Mouse (Mus musculus): ENCODE data around the gene 2210407C18Rik.

Gene 2210407C18Rik

GRCm38 (mm10) chr11:58602062-58602461, 13.8 kb downstream of the 2210407C18Rik start:
- no peak for DNase-seq (ENCODE audit: low read depth)

GRCm38 (mm10) chr11:58597837-58598236, 18.0 kb downstream of the 2210407C18Rik start:
- DNase-seq (ENCODE audit: low read depth) = no peak

GRCm38 (mm10) chr11:58594814-58595213, 21.1 kb downstream of the 2210407C18Rik start, which contains the start of gene Olfr324:
TSS of gene Olfr324 (plus strand) at chr11:58595114.
- no peak for DNase-seq (ENCODE audit: low read depth)

GRCm38 (mm10) chr11:58588620-58589250, 27.1 kb downstream of the 2210407C18Rik start:
- no peak for DNase-seq (ENCODE audit: low read depth)

GRCm38 (mm10) chr11:58587898-58588348, 28.0 kb downstream of the 2210407C18Rik start:
- DNase-seq (ENCODE audit: low read depth) = peak; percentile 29

GRCm38 (mm10) chr11:58578636-58579035, 37.2 kb downstream of the 2210407C18Rik start:
- DNase-seq (ENCODE audit: low read depth) = no peak

GRCm38 (mm10) chr11:58577430-58577829, 38.4 kb downstream of the 2210407C18Rik start, which contains the start of gene Olfr325:
TSS of gene Olfr325 (plus strand) at chr11:58577730.
- no peak for DNase-seq (ENCODE audit: low read depth)

GRCm38 (mm10) chr11:58570405-58570804, 45.5 kb downstream of the 2210407C18Rik start, which contains the start of gene Olfr224:
TSS of gene Olfr224 (minus strand) at chr11:58570553.
- DNase-seq (ENCODE audit: low read depth) = no peak

All from induced T-regulatory cell, adult 2 months (primary cell).